Mouse (Mus musculus): Measurements from ENCODE around the gene Stambp. TPM values are rescaled to one million over a fixed set of nuclear protein-coding genes. Genes with fewer than 3 reads are reported as not detected.
A peak's percentile ranks its signal among the peaks of the same experiment; 100 is the strongest.

Gene Stambp
- polyA plus RNA-seq, 1 experiment from 2014 or later, result 14.6 TPM

DNA sequence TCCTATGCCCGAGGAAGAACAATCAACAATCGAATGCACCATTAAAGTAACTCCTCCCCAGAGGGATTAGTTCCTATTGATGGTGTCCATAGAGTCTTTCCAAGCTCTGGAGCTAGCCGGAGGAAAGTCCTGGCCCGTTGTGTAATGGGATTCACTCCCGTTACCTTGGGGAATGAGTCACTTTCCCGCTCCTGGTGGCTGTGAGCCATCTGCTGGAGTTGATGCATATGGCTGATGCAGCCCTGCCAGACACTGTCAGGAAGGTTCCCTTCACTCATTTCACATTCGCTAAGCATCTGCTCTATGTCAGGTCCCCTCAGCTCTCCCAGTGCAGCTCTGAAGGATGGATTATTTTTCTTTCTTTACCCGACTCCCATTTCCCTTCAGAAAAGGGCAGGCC lies 63.1 kb downstream of the Stambp start:
- Histone ChIP-seq H3K27me3 (replicated peaks; ENCODE audit: low read depth, poor library complexity, severe bottlenecking) (no peaks in the 10 kb centered on the region), H3K9me3 (no peaks in the 10 kb centered on the region), H3K4me1 (peaks cover 15% of the 10 kb centered on the region), H3K27ac (replicated peaks) (no peak overlapping the region), H3K4me3 (no peak overlapping the region), H3K36me3 (replicated peaks) (no peaks in the 10 kb centered on the region)
- WGBS, result 52% methylated on average over 8 of the region's 8 CpGs
- no peak for DNase-seq (ENCODE audit: low spot score)

DNA sequence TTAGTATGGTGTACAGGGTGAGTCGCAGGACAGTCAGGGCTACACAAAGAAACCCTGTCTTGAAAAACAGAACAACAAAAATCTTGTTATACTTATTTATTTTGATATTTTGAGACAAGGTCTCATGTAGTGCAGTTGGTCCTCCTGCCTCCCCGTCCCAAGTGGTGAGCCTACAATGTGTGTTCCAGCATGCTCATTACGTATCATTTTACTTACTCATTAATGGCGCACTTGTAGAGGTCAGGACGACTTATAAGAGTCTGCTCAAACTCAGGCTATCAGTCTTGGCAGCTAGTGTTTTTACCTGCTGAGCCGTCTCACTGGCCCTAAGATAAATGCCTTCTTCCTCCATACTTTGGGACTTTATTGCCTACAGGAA lies 65.4 kb downstream of the Stambp start:
- DNase-seq (ENCODE audit: low spot score), result no peak
- Histone ChIP-seq H3K36me3 (replicated peaks) (peaks cover 7% of the 10 kb centered on the region; the same call in 1 of the 2 replicates), H3K4me3 (peak overlapping the region; percentile 89), H3K9me3 (no peaks in the 10 kb centered on the region), H3K27me3 (replicated peaks; ENCODE audit: low read depth, poor library complexity, severe bottlenecking) (no peaks in the 10 kb centered on the region), H3K27ac (replicated peaks) (peak overlapping the region; percentile 91), H3K4me1 (peaks cover 15% of the 10 kb centered on the region)
- WGBS, result 31% methylated on average over 6 of the region's 6 CpGs

DNA sequence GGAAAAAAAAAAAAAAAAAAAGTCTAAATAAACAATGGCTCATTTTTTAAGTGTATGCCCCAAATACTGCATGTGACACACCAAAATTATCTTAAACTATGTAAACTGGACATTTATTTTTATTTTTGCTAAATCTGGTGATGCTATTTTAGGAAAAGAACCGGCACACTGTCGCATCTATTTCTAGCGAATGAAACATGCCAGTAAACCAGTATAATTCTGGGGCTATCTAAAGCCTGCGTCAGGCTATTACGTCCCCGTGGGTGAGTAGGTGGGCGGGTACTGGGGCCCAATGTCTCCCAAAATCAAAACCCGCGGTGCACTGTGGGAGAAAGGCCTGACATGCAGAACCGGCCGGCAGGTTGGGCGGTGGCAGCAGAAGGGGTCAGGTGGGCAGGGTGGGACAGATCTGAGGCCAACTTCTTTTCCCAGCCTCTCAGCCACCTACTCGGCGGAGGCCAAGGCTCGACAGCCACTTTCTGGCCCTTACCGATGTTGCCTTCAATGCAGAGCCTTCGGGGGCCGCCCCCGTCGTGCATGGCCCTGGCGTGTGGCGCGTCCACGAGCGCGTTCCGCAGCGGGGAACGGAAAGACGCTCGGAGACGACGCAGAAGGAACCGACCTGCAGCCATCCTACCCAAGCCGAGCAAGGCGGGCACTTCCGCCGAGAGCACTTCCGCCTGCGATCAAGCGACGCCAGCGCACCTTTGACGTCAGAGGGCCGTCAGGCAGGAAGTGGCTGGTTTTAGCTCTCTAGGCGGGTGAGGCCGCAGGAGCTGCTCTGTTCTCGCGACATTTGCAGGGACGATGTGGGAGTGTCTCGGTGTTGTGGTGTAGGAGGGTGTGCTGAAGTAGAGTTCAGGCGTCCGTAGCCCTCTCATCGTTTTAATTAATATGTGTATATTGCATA lies 66.0 kb downstream of the Stambp start, which contains the start of gene Dguok:
TSS of gene Dguok (minus strand) at position 712 of the 910 bp plus-strand sequence.
- Histone ChIP-seq H3K27me3 (replicated peaks; ENCODE audit: low read depth, poor library complexity, severe bottlenecking) (no peaks in the 10 kb centered on the region), H3K36me3 (replicated peaks) (peaks cover 7% of the 10 kb centered on the region; the same call in 1 of the 2 replicates), H3K4me3 (peak within 1 kb of the TSS; percentile 89), H3K4me1 (peaks cover 18% of the 10 kb centered on the region), H3K27ac (replicated peaks) (peak within 1 kb of the TSS; percentile 91), H3K9me3 (no peaks in the 10 kb centered on the region)
- peak; percentile 98 for DNase-seq (ENCODE audit: low spot score)
- under 1% methylated on average over 54 of the region's 54 CpGs for WGBS

DNA sequence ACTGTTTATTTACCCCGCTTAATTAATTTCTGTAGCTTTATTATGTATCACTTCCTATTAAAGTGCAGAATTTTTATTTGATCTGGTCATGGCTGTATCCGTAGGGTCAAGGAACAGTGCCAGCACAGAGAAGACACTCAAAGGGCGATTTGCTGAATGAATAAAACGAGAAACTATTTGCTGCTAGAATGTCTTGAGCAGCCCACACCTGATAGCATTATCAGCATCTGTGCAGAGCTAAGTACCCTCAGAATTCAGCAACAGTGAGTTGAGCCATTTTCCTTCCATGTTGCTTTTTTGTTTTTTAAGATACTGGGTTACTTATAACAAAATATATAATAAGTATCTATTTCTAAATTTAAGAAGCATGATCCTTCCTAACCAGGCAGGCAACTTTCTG lies 67.0 kb downstream of the Stambp start:
- Histone ChIP-seq H3K9me3 (peaks cover under 1% of the 10 kb centered on the region; the same call in 1 of the 2 replicates), H3K4me3 (peak overlapping the region; percentile 89), H3K27ac (replicated peaks) (no peak overlapping the region), H3K4me1 (peaks cover 18% of the 10 kb centered on the region), H3K27me3 (replicated peaks; ENCODE audit: low read depth, poor library complexity, severe bottlenecking) (no peaks in the 10 kb centered on the region), H3K36me3 (replicated peaks) (peaks cover 8% of the 10 kb centered on the region; the same call in 1 of the 2 replicates)
- DNase-seq (ENCODE audit: low spot score), result no peak
- WGBS, result 92% methylated on average over 4 of the region's 4 CpGs

DNA sequence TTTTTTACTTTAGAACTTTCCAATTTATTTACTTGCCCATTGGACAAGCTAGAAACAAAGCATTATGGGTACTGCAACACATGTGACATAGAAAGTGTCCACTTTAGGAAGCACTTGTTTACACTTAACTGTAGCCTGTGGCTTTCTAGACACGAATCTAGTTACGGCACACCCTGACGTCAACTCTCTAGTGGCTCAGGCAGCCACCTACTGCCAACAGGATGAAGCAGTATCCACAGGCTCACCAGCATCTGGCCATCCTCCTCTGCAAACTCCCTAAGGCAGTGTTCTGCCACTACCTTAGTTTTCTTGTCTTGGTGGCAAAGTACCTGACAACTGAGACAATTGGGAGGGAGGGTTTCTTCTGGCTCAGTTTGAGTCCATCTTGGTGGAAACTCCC lies 69.2 kb downstream of the Stambp start:
- Histone ChIP-seq H3K36me3 (replicated peaks) (peaks cover 20% of the 10 kb centered on the region), H3K27me3 (replicated peaks; ENCODE audit: low read depth, poor library complexity, severe bottlenecking) (no peaks in the 10 kb centered on the region), H3K4me3 (no peak overlapping the region), H3K9me3 (peaks cover 4% of the 10 kb centered on the region; the same call in 1 of the 2 replicates), H3K27ac (replicated peaks) (no peak overlapping the region), H3K4me1 (peaks cover 18% of the 10 kb centered on the region)
- no peak for DNase-seq (ENCODE audit: low spot score)
- WGBS, result 93% methylated on average over 3 of the region's 3 CpGs

DNA sequence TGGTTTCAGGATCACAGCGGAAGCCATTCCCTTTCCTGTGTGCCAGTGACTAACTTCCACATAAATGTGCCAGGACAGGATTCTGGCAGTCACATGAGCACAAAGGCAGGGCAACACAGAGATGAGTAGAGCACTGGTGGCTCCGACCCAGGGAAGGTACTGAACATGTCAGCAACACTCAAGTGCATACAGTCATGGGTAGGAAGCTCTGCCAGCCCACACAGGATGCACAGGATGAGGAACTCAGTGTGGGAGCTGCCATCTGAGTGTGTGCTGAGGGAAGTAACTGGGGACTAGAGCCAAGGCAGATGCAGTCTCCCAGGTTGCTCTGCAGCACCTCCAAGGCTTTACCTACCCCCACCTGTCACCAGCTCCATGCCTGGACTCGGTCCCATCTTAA lies 69.9 kb downstream of the Stambp start:
- no peak overlapping the region for H3K27ac ChIP-seq (replicated peaks)
- H3K4me3 ChIP-seq, result no peak overlapping the region
- H3K27me3 ChIP-seq (replicated peaks; ENCODE audit: low read depth, poor library complexity, severe bottlenecking), result no peaks in the 10 kb centered on the region
- peaks cover 24% of the 10 kb centered on the region for H3K36me3 ChIP-seq (replicated peaks)
- no peak for DNase-seq (ENCODE audit: low spot score)
- WGBS, result 83% methylated on average over 3 of the region's 3 CpGs
- peaks cover 18% of the 10 kb centered on the region for H3K4me1 ChIP-seq
- H3K9me3 ChIP-seq, result peaks cover 4% of the 10 kb centered on the region; the same call in 1 of the 2 replicates

DNA sequence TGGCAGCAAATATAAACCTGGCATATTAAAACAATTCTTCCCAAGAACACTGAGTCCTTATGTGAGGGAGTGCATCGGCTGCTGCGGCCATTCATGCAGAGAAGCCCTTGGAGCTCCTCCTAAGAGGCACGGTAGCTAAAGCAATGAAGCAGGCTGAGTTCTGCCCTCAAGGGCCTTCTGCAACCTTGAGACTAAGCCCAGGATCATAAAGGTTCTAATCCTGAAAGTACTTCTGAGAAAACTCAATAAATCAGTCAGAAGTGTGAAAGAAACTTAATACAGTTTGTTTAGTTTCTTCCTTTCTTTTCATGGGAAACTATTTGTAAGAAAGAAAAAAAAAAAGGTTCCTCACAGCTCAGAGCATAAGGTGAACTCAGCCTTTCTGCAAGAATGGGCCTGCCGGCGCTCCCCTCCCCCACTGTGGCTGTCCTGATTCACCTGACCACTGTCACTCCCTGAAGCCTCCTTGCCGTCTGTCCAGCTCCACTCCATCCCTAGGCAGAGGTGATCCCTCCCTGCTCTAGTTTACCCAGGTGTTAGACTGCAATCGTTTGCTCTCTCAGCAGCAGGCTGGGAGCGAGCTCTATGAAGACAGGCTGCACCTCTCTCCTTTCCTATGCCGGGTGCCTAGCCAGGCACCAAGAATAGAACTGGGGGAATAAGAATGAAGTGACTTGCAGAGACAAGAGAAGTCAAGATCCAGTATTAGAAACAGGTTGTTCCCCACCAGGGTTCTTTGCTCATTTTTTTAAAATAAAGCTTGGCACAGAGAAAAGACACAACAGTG lies 70.8 kb downstream of the Stambp start:
- H3K9me3 ChIP-seq, result peaks cover 4% of the 10 kb centered on the region; the same call in 1 of the 2 replicates
- 62% methylated on average over 9 of the region's 9 CpGs for WGBS
- no peaks in the 10 kb centered on the region for H3K27me3 ChIP-seq (replicated peaks; ENCODE audit: low read depth, poor library complexity, severe bottlenecking)

DNA sequence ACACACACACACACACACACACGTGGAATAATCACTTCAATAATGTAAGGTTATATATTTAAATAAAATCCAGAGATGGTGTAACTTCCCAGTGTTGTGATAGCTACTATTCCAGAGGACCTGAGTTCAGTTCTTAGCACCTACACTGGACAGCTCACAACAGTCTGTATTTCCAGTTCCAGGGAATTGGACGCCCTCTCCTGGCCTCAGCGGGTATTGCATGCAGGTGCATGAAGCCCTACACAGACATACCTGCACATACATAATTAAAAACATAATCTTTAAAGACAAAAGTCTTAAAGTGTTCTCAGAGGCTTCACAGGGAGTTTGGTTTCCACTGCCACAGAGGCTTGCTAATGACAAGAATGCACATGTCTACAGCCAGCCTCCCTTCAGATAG lies 72.1 kb downstream of the Stambp start:
- Histone ChIP-seq H3K4me3 (no peak overlapping the region), H3K27ac (replicated peaks) (no peak overlapping the region), H3K36me3 (replicated peaks) (peaks cover 43% of the 10 kb centered on the region), H3K4me1 (peaks cover 7% of the 10 kb centered on the region), H3K27me3 (replicated peaks; ENCODE audit: low read depth, poor library complexity, severe bottlenecking) (no peaks in the 10 kb centered on the region), H3K9me3 (peaks cover 4% of the 10 kb centered on the region; the same call in 1 of the 2 replicates)
- 54% methylated on average over 3 of the region's 3 CpGs for WGBS
- no peak for DNase-seq (ENCODE audit: low spot score)

More for the DNA sequence above, 70.8 kb downstream of the Stambp start:
- H3K4me1 ChIP-seq, result peaks cover 13% of the 10 kb centered on the region
- no peak overlapping the region for H3K27ac ChIP-seq (replicated peaks)
- H3K4me3 ChIP-seq, result no peak overlapping the region
- peak; percentile 17 for DNase-seq (ENCODE audit: low spot score)
- peaks cover 31% of the 10 kb centered on the region for H3K36me3 ChIP-seq (replicated peaks)

DNA sequence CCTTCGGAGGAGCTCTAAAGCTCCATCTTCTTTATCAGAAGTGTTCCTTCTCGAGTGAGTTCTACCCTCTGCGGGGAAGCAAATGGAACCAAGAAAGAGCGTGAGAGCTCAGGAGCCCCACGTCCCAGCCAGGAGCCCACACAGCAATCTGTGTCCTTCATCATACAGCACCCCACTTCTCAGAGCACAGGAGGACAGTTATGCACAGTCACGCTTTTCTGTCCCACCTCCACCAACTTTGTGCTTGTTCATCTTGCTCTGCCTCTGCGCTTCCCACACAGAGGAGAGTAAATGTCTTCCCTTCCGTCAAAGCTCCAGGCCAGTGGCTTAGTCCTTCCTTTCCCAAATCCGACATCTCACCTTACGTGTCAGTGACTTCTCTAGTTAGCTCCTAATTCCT lies 73.5 kb downstream of the Stambp start:
- no peak for DNase-seq (ENCODE audit: low spot score)
- H3K27me3 ChIP-seq (replicated peaks; ENCODE audit: low read depth, poor library complexity, severe bottlenecking), result no peaks in the 10 kb centered on the region

DNA sequence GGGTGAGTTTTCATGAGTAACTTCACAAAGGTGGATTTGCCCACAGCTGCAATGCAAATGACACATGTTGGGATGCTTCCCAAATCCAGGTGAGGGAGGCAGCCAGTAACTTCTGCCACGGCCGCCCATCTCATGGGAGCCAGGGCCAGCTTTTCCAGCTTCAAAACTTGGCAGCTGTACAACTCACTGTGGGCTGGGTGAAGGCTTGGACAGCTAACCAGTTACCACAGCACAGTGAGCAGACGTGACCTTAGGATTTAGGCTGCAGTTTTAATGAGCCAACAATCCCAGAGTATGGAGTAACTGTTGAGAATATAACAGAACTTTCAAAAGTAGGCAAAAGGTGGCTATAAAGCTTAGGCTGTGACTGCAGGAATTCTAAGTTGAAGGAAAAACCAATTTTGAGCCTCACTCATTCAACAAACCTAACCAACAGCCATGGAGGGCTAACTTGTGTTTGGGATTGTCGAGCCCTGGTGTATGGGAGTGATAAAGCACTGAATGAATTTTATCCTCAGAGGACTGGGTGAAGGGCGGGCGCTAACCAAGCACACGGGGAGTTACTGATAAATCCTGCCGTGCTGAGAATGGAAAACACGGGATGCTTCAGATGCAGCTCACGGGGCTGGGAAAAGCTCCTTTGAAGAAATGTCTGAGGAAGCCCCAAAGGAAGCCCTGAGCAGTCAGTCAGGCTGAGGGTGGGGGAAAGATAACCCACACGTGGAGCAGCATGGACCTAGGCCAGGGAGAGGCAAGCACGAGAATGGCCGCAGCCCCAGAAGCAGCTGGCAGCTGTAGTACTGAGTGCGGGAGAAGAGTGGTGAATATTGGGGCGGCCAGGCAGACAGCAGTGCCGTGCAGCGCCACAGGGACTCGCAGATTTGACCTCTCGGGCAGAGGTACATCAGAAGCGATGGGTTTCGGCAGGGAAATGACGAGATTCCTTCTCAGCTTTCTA lies 75.5 kb downstream of the Stambp start:
- H3K27me3 ChIP-seq (replicated peaks; ENCODE audit: low read depth, poor library complexity, severe bottlenecking), result no peaks in the 10 kb centered on the region
- no peak for DNase-seq (ENCODE audit: low spot score)
- 89% methylated on average over 22 of the region's 22 CpGs for WGBS
- no peak overlapping the region for H3K4me3 ChIP-seq
- peaks cover 58% of the 10 kb centered on the region for H3K36me3 ChIP-seq (replicated peaks)
- peaks cover 3% of the 10 kb centered on the region; the same call in 1 of the 2 replicates for H3K4me1 ChIP-seq
- peaks cover 4% of the 10 kb centered on the region; the same call in 1 of the 2 replicates for H3K9me3 ChIP-seq
- H3K27ac ChIP-seq (replicated peaks), result no peak overlapping the region

More for the DNA sequence above, 73.5 kb downstream of the Stambp start:
- H3K27ac ChIP-seq (replicated peaks), result no peak overlapping the region
- peaks cover 4% of the 10 kb centered on the region; the same call in 1 of the 2 replicates for H3K9me3 ChIP-seq
- WGBS, result 92% methylated on average over 10 of the region's 10 CpGs
- peaks cover 3% of the 10 kb centered on the region; the same call in 1 of the 2 replicates for H3K4me1 ChIP-seq
- peaks cover 52% of the 10 kb centered on the region for H3K36me3 ChIP-seq (replicated peaks)
- no peak overlapping the region for H3K4me3 ChIP-seq

DNA sequence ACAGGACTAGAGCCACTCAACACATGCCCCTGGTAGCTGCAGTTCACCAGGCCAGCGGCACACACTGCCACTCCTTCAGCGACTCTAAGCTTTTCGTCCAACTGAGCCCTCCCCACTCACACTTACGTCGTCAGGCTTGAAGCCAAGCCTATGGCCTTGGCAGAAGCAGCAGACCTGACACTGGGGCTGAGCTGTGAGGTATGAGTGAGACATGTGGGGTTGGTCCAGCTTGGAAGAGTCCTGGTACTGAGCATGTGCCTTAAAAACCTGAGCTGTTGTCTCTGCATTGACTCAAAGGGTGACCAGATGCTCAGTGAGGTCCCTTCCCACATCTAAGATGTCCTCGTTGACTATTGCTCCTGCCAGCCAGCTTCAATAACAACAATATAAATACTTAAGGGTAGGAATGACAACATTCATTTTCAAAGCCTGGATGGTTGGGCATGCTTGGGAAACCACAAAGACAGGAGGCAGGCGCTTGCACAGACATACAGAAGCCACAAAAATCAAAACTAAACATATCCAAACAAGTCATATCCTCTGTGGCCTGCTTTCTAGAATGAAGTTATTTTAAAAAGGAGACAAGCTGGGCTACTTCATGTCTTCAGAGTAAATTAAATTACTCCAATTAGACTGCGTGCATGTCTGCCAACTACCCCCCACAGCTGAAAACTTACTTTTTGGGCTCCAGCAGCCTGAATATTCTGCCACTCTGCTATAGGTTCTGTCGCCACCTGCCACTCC lies 76.3 kb downstream of the Stambp start:
- DNase-seq (ENCODE audit: low spot score), result no peak
- Histone ChIP-seq H3K4me1 (no peaks in the 10 kb centered on the region), H3K36me3 (replicated peaks) (peaks cover 58% of the 10 kb centered on the region), H3K27ac (replicated peaks) (no peak overlapping the region), H3K27me3 (replicated peaks; ENCODE audit: low read depth, poor library complexity, severe bottlenecking) (no peaks in the 10 kb centered on the region), H3K4me3 (no peak overlapping the region), H3K9me3 (peaks cover 4% of the 10 kb centered on the region; the same call in 1 of the 2 replicates)
- WGBS, result 93% methylated on average over 9 of the region's 9 CpGs

All from embryonic facial prominence, embryonic 10.5 days (tissue).